Mouse (Mus musculus) forebrain, embryonic 14.5 days (tissue): ENCODE measurements around the gene Syt9. TPM values are rescaled to one million over a fixed set of nuclear protein-coding genes. Genes with fewer than 3 reads are reported as not detected.

ENCODE experiments used
- ATAC-seq: fragments of 200-750 bp; cut with Nextera tagmentation; 2 replicates; pipeline ENCODE4 v1.8.0; 2017; ENCODE audit warnings: mild to moderate bottlenecking, moderate library complexity
- DNase-seq: peaks from one replicate; pipeline ENCODE4 v3.0.0-alpha.2; 2015; ENCODE audit warnings: low spot score
- H3K27ac ChIP-seq: fragments of 300-500 bp; sonication (generic); 2 replicates; pipeline ENCODE4 v1.5.1; 2014; ENCODE audit warnings: low read depth, mild to moderate bottlenecking, control low read depth, low read length, moderate library complexity
- H3K27me3 ChIP-seq: fragments of 300-500 bp; sonication (generic); replicated peaks from 2 replicates; pipeline ENCODE4 v1.6.1; 2014; ENCODE audit warnings: low read length, control low read depth, mixed read lengths; ENCODE audit not compliant: control insufficient read depth, insufficient read depth
- H3K36me3 ChIP-seq: fragments of 300-500 bp; sonication (generic); 2 replicates; pipeline ENCODE4 v1.6.1; 2014; ENCODE audit warnings: low read length, control low read depth; ENCODE audit not compliant: control insufficient read depth, insufficient read depth
- H3K4me1 ChIP-seq: fragments of 300-500 bp; sonication (generic); 2 replicates; pipeline ENCODE4 v1.6.1; 2014; ENCODE audit warnings: antibody characterized with exemption, low read length, control low read depth; ENCODE audit not compliant: control insufficient read depth, insufficient read depth
- H3K4me2 ChIP-seq: fragments of 300-500 bp; sonication (generic); 2 replicates; pipeline ENCODE4 v1.6.1; 2014; ENCODE audit warnings: mild to moderate bottlenecking, control low read depth, low read length
- H3K4me3 ChIP-seq: fragments of 300-500 bp; sonication (generic); 2 replicates; pipeline ENCODE4 v1.5.1; 2014; ENCODE audit warnings: low read depth, low read length, control low read depth
- H3K9ac ChIP-seq: fragments of 300-500 bp; sonication (generic); 2 replicates; pipeline ENCODE4 v1.6.1; 2014; ENCODE audit warnings: mild to moderate bottlenecking, low read length, control low read depth, moderate library complexity
- H3K9me3 ChIP-seq: fragments of 300-500 bp; sonication (generic); replicated peaks from 2 replicates; pipeline ENCODE4 v1.6.1; 2016; ENCODE audit warnings: low read length, control low read depth, mixed read lengths; ENCODE audit not compliant: control insufficient read depth
- WGBS: fragments of 180-500 bp; shearing (Covaris S2); extraction: QIAGEN DNeasy Blood & Tissue Kit; methylation state at CpG from one replicate; pipeline ENCODE4 v1.1.7; 2014; 5-methylcytosine and 5-hydroxymethylcytosine counted together
- polyA plus RNA-seq: library from polyadenylated mRNA; unstranded; fragments of >200 nt; fragmentation: Nextera tagmentation; extraction: Ambion mirVana; gene quantifications from 2 replicates; pipeline ENCODE4 v1.2.1, GENCODE M21; 2014

Syt9 gene
- polyA plus RNA-seq, 1 experiment from 2014 or later, result 7.0 TPM

DNA sequence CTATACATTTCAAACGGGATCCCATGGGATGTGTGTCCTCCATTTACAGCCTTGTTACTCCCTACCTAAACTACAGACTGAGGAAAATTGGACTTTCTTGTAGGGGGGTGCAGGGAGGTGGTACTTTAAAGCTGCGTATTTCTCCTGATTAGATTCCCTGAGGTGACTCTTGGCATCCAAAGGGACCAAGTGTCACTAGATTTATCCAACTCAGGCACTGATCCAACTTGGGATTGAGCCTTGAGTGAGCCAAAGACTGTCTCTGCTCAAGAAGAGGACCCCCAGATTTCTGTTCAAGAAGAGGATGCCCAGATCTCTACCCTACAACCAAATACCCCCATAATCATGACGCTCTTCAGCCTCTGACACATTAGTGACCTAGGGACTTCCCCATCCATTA is 66.9 kb downstream of the Syt9 start:
- no peaks in the 10 kb centered on the region for H3K36me3 ChIP-seq
- 91% methylated on average over 3 of the region's 3 CpGs for WGBS
- H3K4me3 ChIP-seq, result no peak overlapping the region
- H3K4me2 ChIP-seq, result no peak overlapping the region
- H3K9me3 ChIP-seq, result no peaks in the 10 kb centered on the region
- H3K4me1 ChIP-seq, result no peaks in the 10 kb centered on the region
- no peak overlapping the region for H3K9ac ChIP-seq
- ATAC-seq (no peak), DNase-seq (no peak)
- H3K27ac ChIP-seq, result no peak overlapping the region
- no peaks in the 10 kb centered on the region for H3K27me3 ChIP-seq

DNA sequence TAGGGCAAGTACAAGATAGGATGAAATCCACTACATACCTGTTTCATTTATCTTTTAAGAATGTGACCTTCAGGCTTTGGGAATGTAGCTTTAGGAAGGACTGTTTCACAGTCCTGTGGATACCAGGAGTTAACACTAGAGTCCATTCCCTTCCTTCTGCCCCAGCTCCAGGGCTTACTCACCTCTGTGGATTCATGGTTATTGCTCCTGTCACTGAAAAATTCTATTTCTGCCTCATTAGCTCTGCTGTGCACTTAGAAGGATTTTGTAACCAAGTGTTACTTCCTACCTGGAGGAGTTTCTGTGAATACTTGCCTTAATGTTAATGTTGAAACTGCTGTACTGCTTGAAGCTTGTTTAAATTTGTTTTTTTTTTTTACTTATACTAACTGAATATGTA is 74.1 kb downstream of the Syt9 start:
- no peak overlapping the region for H3K4me2 ChIP-seq
- no peak overlapping the region for H3K9ac ChIP-seq
- H3K27ac ChIP-seq, result no peak overlapping the region
- no peak for ATAC-seq
- no peaks in the 10 kb centered on the region for H3K36me3 ChIP-seq
- no peaks in the 10 kb centered on the region for H3K4me1 ChIP-seq
- no peaks in the 10 kb centered on the region for H3K9me3 ChIP-seq
- H3K27me3 ChIP-seq, result no peaks in the 10 kb centered on the region
- no peak overlapping the region for H3K4me3 ChIP-seq
- no peak for DNase-seq

- Histone ChIP-seq H3K4me3 (no peak overlapping the region), H3K9ac (no peak overlapping the region), H3K27me3 (no peaks in the 10 kb centered on the region), H3K36me3 (no peaks in the 10 kb centered on the region), H3K27ac (no peak overlapping the region), H3K9me3 (no peaks in the 10 kb centered on the region), H3K4me2 (no peak overlapping the region), H3K4me1 (no peaks in the 10 kb centered on the region)
- DNase-seq (no peak), ATAC-seq (no peak)
- WGBS, result 80% methylated on average over 2 of the region's 2 CpGs
These were observed 84.1 kb downstream of the Syt9 start for GRCm38 (mm10) chr7:107454660-107455059.

GRCm38 (mm10) chr7:107455118-107455521 is 84.6 kb downstream of the Syt9 start:
- 59% methylated on average over 5 of the region's 5 CpGs for WGBS
- H3K27ac ChIP-seq, result no peak overlapping the region
- H3K9ac ChIP-seq, result no peak overlapping the region
- DNase-seq (peak; percentile 67), ATAC-seq (peak; percentile 81; the same call in 1 of the 2 replicates)
- no peaks in the 10 kb centered on the region for H3K36me3 ChIP-seq
- no peak overlapping the region for H3K4me2 ChIP-seq
- H3K4me1 ChIP-seq, result no peaks in the 10 kb centered on the region
- no peaks in the 10 kb centered on the region for H3K9me3 ChIP-seq
- H3K4me3 ChIP-seq, result no peak overlapping the region
- no peaks in the 10 kb centered on the region for H3K27me3 ChIP-seq

GRCm38 (mm10) chr7:107461167-107461566 is 90.6 kb downstream of the Syt9 start:
- no peak overlapping the region for H3K4me2 ChIP-seq
- no peaks in the 10 kb centered on the region for H3K4me1 ChIP-seq
- H3K36me3 ChIP-seq, result no peaks in the 10 kb centered on the region
- WGBS, result 86% methylated on average over 4 of the region's 4 CpGs
- no peak for DNase-seq
- no peak for ATAC-seq
- no peak overlapping the region for H3K9ac ChIP-seq
- no peaks in the 10 kb centered on the region for H3K9me3 ChIP-seq
- no peaks in the 10 kb centered on the region for H3K27me3 ChIP-seq
- no peak overlapping the region for H3K27ac ChIP-seq
- H3K4me3 ChIP-seq, result no peak overlapping the region

GRCm38 (mm10) chr7:107461699-107462440 is 91.3 kb downstream of the Syt9 start:
- H3K9me3 ChIP-seq, result no peaks in the 10 kb centered on the region
- no peak overlapping the region for H3K27ac ChIP-seq

GRCm38 (mm10) chr7:107462962-107463361 is 92.4 kb downstream of the Syt9 start:
- Histone ChIP-seq H3K9me3 (no peaks in the 10 kb centered on the region), H3K4me1 (no peaks in the 10 kb centered on the region), H3K27me3 (no peaks in the 10 kb centered on the region), H3K27ac (no peak overlapping the region), H3K4me3 (no peak overlapping the region), H3K4me2 (no peak overlapping the region), H3K36me3 (no peaks in the 10 kb centered on the region), H3K9ac (no peak overlapping the region)
- 67% methylated on average over 3 of the region's 3 CpGs for WGBS
- ATAC-seq (no peak), DNase-seq (no peak)

More at GRCm38 (mm10) chr7:107461699-107462440, 91.3 kb downstream of the Syt9 start:
- ATAC-seq (no peak), DNase-seq (no peak)
- Histone ChIP-seq H3K4me3 (no peak overlapping the region), H3K27me3 (no peaks in the 10 kb centered on the region), H3K4me1 (no peaks in the 10 kb centered on the region), H3K4me2 (no peak overlapping the region), H3K9ac (no peak overlapping the region), H3K36me3 (no peaks in the 10 kb centered on the region)
- 68% methylated on average over 1 of the region's 1 CpGs for WGBS

- Histone ChIP-seq H3K4me3 (no peak overlapping the region), H3K4me2 (no peak overlapping the region), H3K4me1 (no peaks in the 10 kb centered on the region), H3K27me3 (no peaks in the 10 kb centered on the region), H3K27ac (no peak overlapping the region), H3K9ac (no peak overlapping the region), H3K9me3 (no peaks in the 10 kb centered on the region), H3K36me3 (no peaks in the 10 kb centered on the region)
- WGBS, result 86% methylated on average over 3 of the region's 3 CpGs
- no peak for ATAC-seq
- no peak for DNase-seq
These were observed 94.6 kb downstream of the Syt9 start for GRCm38 (mm10) chr7:107465081-107465480.

DNA sequence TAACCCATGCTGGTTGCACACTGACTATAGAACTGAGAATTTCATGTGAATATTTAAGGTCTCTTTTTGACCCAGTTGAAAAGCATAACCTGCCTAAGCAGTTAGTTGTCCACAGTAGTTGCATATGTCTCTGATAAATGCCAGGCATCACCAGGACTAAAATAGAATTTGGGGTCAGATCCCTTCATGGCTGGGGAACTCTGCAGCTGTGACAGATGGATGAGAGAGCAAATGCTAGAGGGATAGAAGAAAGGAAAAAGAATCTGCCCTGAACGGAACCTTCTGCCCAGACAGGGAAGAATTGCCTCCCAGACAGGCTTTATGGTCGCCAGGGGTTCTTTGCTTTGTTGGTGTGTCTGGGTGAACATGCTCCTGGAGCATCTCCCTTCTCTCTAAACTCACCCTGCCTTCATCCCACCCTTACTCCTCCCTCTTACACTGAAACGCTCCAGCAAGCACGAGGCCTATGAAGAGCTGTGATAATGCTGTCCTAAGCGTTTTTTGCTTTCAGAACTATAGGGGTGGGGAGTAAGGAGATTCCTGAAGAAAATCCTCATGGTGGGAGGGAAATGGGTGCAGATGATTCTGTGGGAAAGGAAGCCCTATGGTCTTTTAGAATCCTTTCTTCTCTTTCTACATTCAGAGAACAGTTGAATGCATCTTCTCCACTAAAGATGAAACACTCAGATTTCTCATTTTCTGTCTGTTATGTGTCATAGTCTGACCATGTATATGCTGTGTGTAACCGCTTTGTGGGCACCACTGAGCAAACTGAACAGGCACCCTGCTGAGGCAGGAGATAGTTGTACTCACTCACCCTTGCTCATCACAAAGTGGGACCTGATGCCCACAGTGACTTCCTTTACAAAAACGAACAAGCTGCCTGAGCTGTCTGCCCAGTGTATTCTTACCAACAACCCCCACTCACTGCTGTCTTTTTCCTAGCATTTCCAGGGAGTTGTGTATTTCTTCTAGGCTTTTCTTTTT is 108.7 kb downstream of the Syt9 start:
- no peak for ATAC-seq

More for the DNA sequence above, 108.7 kb downstream of the Syt9 start:
- Histone ChIP-seq H3K4me3 (no peak overlapping the region), H3K4me2 (no peak overlapping the region), H3K4me1 (no peaks in the 10 kb centered on the region), H3K27ac (no peak overlapping the region), H3K27me3 (no peaks in the 10 kb centered on the region), H3K9ac (no peak overlapping the region), H3K9me3 (no peaks in the 10 kb centered on the region), H3K36me3 (no peaks in the 10 kb centered on the region)
- WGBS, result 65% methylated on average over 7 of the region's 7 CpGs
- no peak for DNase-seq
